Comparison of ENCODE assay signal across 8 mouse cellular contexts in genomic region chr6:99521641-99522358, GRCm38 (mm10). TPM values are rescaled to one million over a fixed set of nuclear protein-coding genes. Genes with fewer than 3 reads are reported as not detected.
DNase-seq lines count a peak whose midpoint lies in the region; ATAC-seq and TF ChIP-seq lines count a peak whose summit lies in the region.

No protein-coding gene starts in this region.

- H3K4me1 ChIP-seq in embryonic fibroblast, embryonic 13.5 days (ENCODE audit: control insufficient read depth, insufficient read depth, low read length): no peaks in the 10 kb centered on the region
- peaks cover 12% of the 10 kb centered on the region; the same call in 1 of the 2 replicates for H3K4me1 ChIP-seq in heart, embryonic 12.5 days (replicated peaks)
- H3K4me1 ChIP-seq in kidney, embryonic 16.5 days (ENCODE audit: insufficient read depth, low read length): peaks cover 5% of the 10 kb centered on the region; the same call in 1 of the 2 replicates
- H3K4me1 ChIP-seq in liver, embryonic 15.5 days (replicated peaks): peaks cover 18% of the 10 kb centered on the region
- peaks cover 12% of the 10 kb centered on the region; the same call in 1 of the 2 replicates for H3K4me1 ChIP-seq in stomach, embryonic 14.5 days (ENCODE audit: control insufficient read depth, insufficient read depth, low read length)

- TF ChIP-seq POLR2A in embryonic fibroblast, embryonic 13.5 days (IDR thresholded peaks at IDR 0.05; ENCODE audit: low read depth, low read length): 0 out of 2 replicates have a peak, but pooled peaks have one; percentile 10

- H3K4me2 ChIP-seq in heart, embryonic 12.5 days: peak overlapping the region; percentile 84
- H3K4me2 ChIP-seq in kidney, embryonic 16.5 days (replicated peaks; ENCODE audit: low read depth, low read length): peak overlapping the region; percentile 72
- H3K4me2 ChIP-seq in liver, embryonic 15.5 days: peak overlapping the region; percentile 90
- H3K4me2 ChIP-seq in stomach, embryonic 14.5 days (replicated peaks; ENCODE audit: low read depth, low read length): peak overlapping the region; percentile 73

- H3K27me3 ChIP-seq in heart, embryonic 12.5 days (replicated peaks): no peaks in the 10 kb centered on the region
- H3K27me3 ChIP-seq in kidney, embryonic 16.5 days (ENCODE audit: insufficient read depth, low read length): no peaks in the 10 kb centered on the region
- H3K27me3 ChIP-seq in liver, embryonic 15.5 days: peaks cover 33% of the 10 kb centered on the region
- no peaks in the 10 kb centered on the region for H3K27me3 ChIP-seq in stomach, embryonic 14.5 days (ENCODE audit: control insufficient read depth, insufficient read depth, low read length)

- no peaks in the 10 kb centered on the region for H3K9me3 ChIP-seq in heart, embryonic 12.5 days (replicated peaks)
- no peaks in the 10 kb centered on the region for H3K9me3 ChIP-seq in kidney, embryonic 16.5 days (ENCODE audit: low read length)
- no peaks in the 10 kb centered on the region for H3K9me3 ChIP-seq in liver, embryonic 15.5 days (replicated peaks)
- H3K9me3 ChIP-seq in stomach, embryonic 14.5 days (ENCODE audit: control insufficient read depth, low read depth, low read length): no peaks in the 10 kb centered on the region

- no peak for TF ChIP-seq CTCF in embryonic fibroblast, embryonic 13.5 days (IDR thresholded peaks at IDR 0.05; ENCODE audit: borderline replicate concordance, insufficient read depth, low read length)

- DNase-seq in CD4-positive, CD25-positive, alpha-beta regulatory T cell, adult 2 months (ENCODE audit: low read depth, low spot score): peak; percentile 64
- peak; percentile 18 to 19 for DNase-seq in adrenal gland, postnatal 4 days (ENCODE audit: low spot score in 2 of 2)
- DNase-seq in natural killer cell, adult 2 months (ENCODE audit: low spot score in 2 of 2): peak; percentile 20 to 34

- peak overlapping the region; percentile 87 for H3K27ac ChIP-seq in embryonic fibroblast, embryonic 13.5 days (ENCODE audit: insufficient read depth, low read length)
- peak overlapping the region; percentile 100 for H3K27ac ChIP-seq in heart, embryonic 12.5 days (ENCODE audit: poor library complexity, severe bottlenecking)
- peak overlapping the region; percentile 100 for H3K27ac ChIP-seq in kidney, embryonic 16.5 days (ENCODE audit: low read length)
- peak overlapping the region; percentile 93 for H3K27ac ChIP-seq in liver, embryonic 15.5 days (replicated peaks)
- peak overlapping the region; percentile 100 for H3K27ac ChIP-seq in stomach, embryonic 14.5 days (ENCODE audit: low read length)

- H3K36me3 ChIP-seq in heart, embryonic 12.5 days: peaks cover 7% of the 10 kb centered on the region
- H3K36me3 ChIP-seq in kidney, embryonic 16.5 days (ENCODE audit: insufficient read depth, low read length): 0 out of 2 replicates have a peak, but pooled peaks cover 4% of the 10 kb centered on the region
- H3K36me3 ChIP-seq in liver, embryonic 15.5 days (replicated peaks): no peaks in the 10 kb centered on the region
- no peaks in the 10 kb centered on the region for H3K36me3 ChIP-seq in stomach, embryonic 14.5 days (ENCODE audit: control insufficient read depth, insufficient read depth, low read length)

- H3K4me3 ChIP-seq in embryonic fibroblast, embryonic 13.5 days (ENCODE audit: insufficient read depth, low read length): peak overlapping the region; percentile 84
- peak overlapping the region; percentile 90 for H3K4me3 ChIP-seq in heart, embryonic 12.5 days
- H3K4me3 ChIP-seq in kidney, embryonic 16.5 days (ENCODE audit: low read length): peak overlapping the region; percentile 55
- peak overlapping the region; percentile 78 for H3K4me3 ChIP-seq in liver, embryonic 15.5 days (replicated peaks)
- peak overlapping the region; percentile 86 for H3K4me3 ChIP-seq in stomach, embryonic 14.5 days (ENCODE audit: low read depth, low read length)

- WGBS in heart, embryonic 12.5 days: under 1% methylated on average over 64 of the region's 64 CpGs
- WGBS in kidney, embryonic 16.5 days: under 1% methylated on average over 64 of the region's 64 CpGs
- WGBS in liver, embryonic 15.5 days (ENCODE audit: insufficient replicate concordance): under 1% methylated on average over 64 of the region's 64 CpGs
- WGBS in stomach, embryonic 14.5 days: under 1% methylated on average over 64 of the region's 64 CpGs

- ATAC-seq in heart, embryonic 12.5 days (ENCODE audit: insufficient number of reproducible peaks, low FRiP score): peak; percentile 10; the same call in 1 of the 2 replicates
- ATAC-seq in kidney, embryonic 16.5 days (ENCODE audit: low FRiP score, low TSS enrichment): peak; percentile 3; the same call in 1 of the 2 replicates
- peak; percentile 20 for ATAC-seq in liver, embryonic 15.5 days (ENCODE audit: insufficient read depth)
- ATAC-seq in stomach, embryonic 14.5 days (ENCODE audit: insufficient number of reproducible peaks, insufficient read depth, low FRiP score, low read depth): peak; percentile 24; the same call in 1 of the 2 replicates

- peak overlapping the region; percentile 99 for H3K9ac ChIP-seq in heart, embryonic 12.5 days
- peak overlapping the region; percentile 93 for H3K9ac ChIP-seq in kidney, embryonic 16.5 days (replicated peaks; ENCODE audit: low read length)
- peak overlapping the region; percentile 78 for H3K9ac ChIP-seq in liver, embryonic 15.5 days
- peak overlapping the region; percentile 96 for H3K9ac ChIP-seq in stomach, embryonic 14.5 days (replicated peaks; ENCODE audit: low read depth, low read length)

RNA-seq across cellular contexts. Expression of gene Foxp1, which starts 0.7 kb away (rescaled TPM):
- 10 to 100 TPM; 69.8 to 75.1 TPM for total RNA-seq in adrenal gland, postnatal 4 days (2021)
- polyA plus RNA-seq in embryonic fibroblast, embryonic 13.5 days (2011; ENCODE audit: insufficient read length, low read depth, missing spikeins): 135 and 137 TPM in 2 replicates
- 91.1 and 94.2 TPM in 2 replicates for polyA plus RNA-seq in heart, embryonic 12.5 days (2016; fragmentation: Nextera tagmentation; extraction: Ambion mirVana)
- polyA plus RNA-seq in kidney, embryonic 16.5 days (2015; fragmentation: Nextera tagmentation; extraction: Ambion mirVana): 36.4 and 37.2 TPM in 2 replicates
- 15.2 and 15.4 TPM in 2 replicates for polyA plus RNA-seq in liver, embryonic 15.5 days (2015; fragmentation: Nextera tagmentation; extraction: Ambion mirVana)
- 190 TPM in 2 replicates for polyA plus RNA-seq in stomach, embryonic 14.5 days (2014; fragmentation: Nextera tagmentation; extraction: Ambion mirVana)

Comparison
In these comparisons a context has a peak if more than half of its experiments do, and no peak if none do; other contexts are left out.
1. Peak in every context shown above with its lines: DNase-seq, ATAC-seq, H3K4me3 ChIP-seq and H3K27ac ChIP-seq.